Mouse (Mus musculus) myocyte (in vitro differentiated cells): ENCODE measurements around the gene Rrp1b.

Experiments
- CEBPB ChIP-seq: IDR thresholded peaks from 2 replicates; pipeline ENCODE4 v1.6.1; 2011; ENCODE audit warnings: mild to moderate bottlenecking, moderate library complexity; ENCODE audit not compliant: poor library complexity, insufficient read depth, severe bottlenecking
- E2F4 ChIP-seq: IDR thresholded peaks from one replicate; pipeline ENCODE4 v1.6.1; 2011; ENCODE audit warnings: mild to moderate bottlenecking, control low read depth, moderate library complexity; ENCODE audit not compliant: insufficient read depth
- MAX ChIP-seq: IDR thresholded peaks from one replicate; pipeline ENCODE4 v1.6.1; 2011; ENCODE audit warnings: low read depth, mild to moderate bottlenecking, control low read depth
- POLR2A ChIP-seq: IDR thresholded peaks from one replicate; pipeline ENCODE4 v1.6.1; 2011; ENCODE audit warnings: low read depth, mild to moderate bottlenecking, control low read depth, moderate library complexity; ENCODE audit not compliant: insufficient read length
- POLR2AphosphoS2 ChIP-seq: IDR thresholded peaks from one replicate; pipeline ENCODE4 v1.6.1; 2011; ENCODE audit warnings: low read depth, control low read depth; ENCODE audit not compliant: insufficient read length
- TCF12 ChIP-seq: IDR thresholded peaks from one replicate; pipeline ENCODE4 v1.6.1; 2011; ENCODE audit warnings: mild to moderate bottlenecking, control low read depth; ENCODE audit not compliant: poor library complexity, insufficient read depth, severe bottlenecking
- USF1 ChIP-seq: IDR thresholded peaks from one replicate; pipeline ENCODE4 v1.6.1; 2011; ENCODE audit warnings: low read depth, mild to moderate bottlenecking, control low read depth, moderate library complexity

- TF ChIP-seq E2F4 (no peak), MAX (no peak), POLR2A (no peak), USF1 (no peak), CEBPB (no peak), POLR2AphosphoS2 (no peak), TCF12 (no peak)
Measured at GRCm38 (mm10) chr17:32109201-32109940, 73.5 kb downstream of the Rrp1b start.
